Mouse (Mus musculus): Measurements from ENCODE around the gene Myo18a. TPM values are rescaled to one million over a fixed set of nuclear protein-coding genes. Genes with fewer than 3 reads are reported as not detected.

The Myo18a gene
- polyA plus RNA-seq, 1 experiment from 2014 or later, result 31.2 TPM

DNA sequence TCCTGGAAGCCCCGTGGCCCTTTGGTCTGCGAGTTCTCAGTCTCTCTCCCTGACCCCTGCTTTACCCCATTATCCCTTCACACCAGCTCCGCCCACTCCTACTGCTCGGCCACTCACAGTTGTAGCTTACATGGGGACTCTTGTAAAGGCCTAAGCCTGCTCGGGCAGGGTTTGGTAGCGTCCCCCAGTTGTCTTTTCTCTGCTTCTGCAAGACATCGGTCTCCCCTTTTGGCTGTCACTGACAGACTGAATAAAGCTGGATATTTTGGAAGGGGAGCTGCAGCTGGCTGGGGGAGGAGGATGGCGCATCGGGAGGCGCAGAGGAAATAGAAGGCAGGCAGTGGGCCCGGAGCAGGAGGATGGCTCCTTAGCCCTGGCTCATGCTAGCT lies 113.7 kb downstream of the Myo18a start:
- H3K4me3 ChIP-seq (ENCODE audit: low read length), result no peak overlapping the region
- no peak overlapping the region for H3K27ac ChIP-seq (ENCODE audit: low read length)
- no peaks in the 10 kb centered on the region for H3K36me3 ChIP-seq (ENCODE audit: control insufficient read depth, insufficient read depth, low read length)
- H3K27me3 ChIP-seq (replicated peaks; ENCODE audit: control insufficient read depth, insufficient read depth, low read length), result no peaks in the 10 kb centered on the region
- ATAC-seq, result no peak
- H3K4me1 ChIP-seq (ENCODE audit: control insufficient read depth, insufficient read depth, low read length), result peaks cover 17% of the 10 kb centered on the region
- no peak overlapping the region for H3K4me2 ChIP-seq (ENCODE audit: low read depth, low read length)
- no peak overlapping the region for H3K9ac ChIP-seq (ENCODE audit: low read depth, low read length)
- H3K9me3 ChIP-seq (ENCODE audit: control insufficient read depth, low read length), result no peaks in the 10 kb centered on the region
- 48% methylated on average over 11 of the region's 11 CpGs for WGBS

DNA sequence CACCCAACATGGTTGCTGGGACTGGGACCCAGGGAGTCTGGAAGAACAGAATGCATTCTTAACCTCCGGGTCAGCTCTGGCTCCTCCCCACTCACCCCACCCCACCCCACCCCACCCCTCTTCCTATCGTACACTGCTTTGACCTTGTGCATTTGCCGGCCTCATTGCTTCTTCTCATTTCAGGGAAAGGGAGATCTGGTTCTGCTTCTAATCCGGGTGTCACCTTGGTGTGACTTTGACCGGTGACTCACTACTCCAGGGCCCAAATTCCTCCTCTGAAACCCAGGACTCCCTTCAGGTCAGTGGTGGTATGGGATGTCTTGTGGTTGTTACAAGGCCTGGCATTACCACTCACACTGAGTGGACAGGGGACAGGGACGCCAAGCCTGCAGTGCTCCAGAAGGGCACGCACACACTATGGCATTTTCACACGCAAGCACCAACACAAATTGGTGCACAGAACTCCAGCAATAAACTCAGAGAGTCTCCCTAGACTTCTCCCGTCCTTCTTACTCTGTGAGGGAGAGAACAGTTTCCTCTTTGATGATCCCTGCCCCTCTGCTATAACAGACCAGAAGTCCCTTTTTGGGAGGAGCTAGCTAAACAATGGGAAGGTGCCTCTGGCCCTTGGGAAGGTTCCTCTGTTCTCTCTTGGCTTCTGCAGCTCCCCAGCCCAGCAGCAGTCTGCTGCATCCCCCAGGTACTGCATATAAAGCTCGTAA lies 121.6 kb downstream of the Myo18a start:
- Histone ChIP-seq H3K4me2 (ENCODE audit: low read depth, low read length) (no peak overlapping the region), H3K4me3 (ENCODE audit: low read length) (no peak overlapping the region), H3K27me3 (replicated peaks; ENCODE audit: control insufficient read depth, insufficient read depth, low read length) (no peaks in the 10 kb centered on the region), H3K4me1 (ENCODE audit: control insufficient read depth, insufficient read depth, low read length) (peaks cover 29% of the 10 kb centered on the region), H3K36me3 (ENCODE audit: control insufficient read depth, insufficient read depth, low read length) (no peaks in the 10 kb centered on the region), H3K27ac (ENCODE audit: low read length) (peak overlapping the region; percentile 54), H3K9me3 (ENCODE audit: control insufficient read depth, low read length) (no peaks in the 10 kb centered on the region), H3K9ac (ENCODE audit: low read depth, low read length) (0 out of 2 replicates have a peak overlapping the region, but pooled peaks have one; percentile 5)
- 37% methylated on average over 10 of the region's 10 CpGs for WGBS
- peak; percentile 80 for ATAC-seq

DNA sequence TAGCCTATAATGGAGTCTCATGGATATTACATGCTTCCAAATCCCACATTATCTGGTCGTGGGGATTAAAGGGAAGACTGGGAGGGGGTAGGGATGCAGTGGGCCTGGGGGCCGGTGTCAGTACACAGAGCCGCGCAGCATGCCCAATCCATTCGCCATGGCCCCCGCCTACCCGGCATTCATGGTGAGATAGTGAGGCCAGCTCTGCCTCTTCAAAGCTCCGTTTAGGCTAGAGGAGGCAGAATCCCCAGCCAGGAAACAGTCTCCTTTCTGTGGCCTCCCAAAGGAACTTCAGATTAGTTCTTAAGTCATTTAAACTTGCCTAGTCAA lies 122.2 kb downstream of the Myo18a start:
- Histone ChIP-seq H3K9me3 (ENCODE audit: control insufficient read depth, low read length) (no peaks in the 10 kb centered on the region), H3K9ac (ENCODE audit: low read depth, low read length) (0 out of 2 replicates have a peak overlapping the region, but pooled peaks have one; percentile 5), H3K27ac (ENCODE audit: low read length) (peak overlapping the region; percentile 54), H3K4me2 (ENCODE audit: low read depth, low read length) (no peak overlapping the region), H3K4me3 (ENCODE audit: low read length) (no peak overlapping the region), H3K36me3 (ENCODE audit: control insufficient read depth, insufficient read depth, low read length) (no peaks in the 10 kb centered on the region), H3K4me1 (ENCODE audit: control insufficient read depth, insufficient read depth, low read length) (peaks cover 29% of the 10 kb centered on the region), H3K27me3 (replicated peaks; ENCODE audit: control insufficient read depth, insufficient read depth, low read length) (no peaks in the 10 kb centered on the region)
- WGBS, result 44% methylated on average over 8 of the region's 8 CpGs
- no peak for ATAC-seq

DNA sequence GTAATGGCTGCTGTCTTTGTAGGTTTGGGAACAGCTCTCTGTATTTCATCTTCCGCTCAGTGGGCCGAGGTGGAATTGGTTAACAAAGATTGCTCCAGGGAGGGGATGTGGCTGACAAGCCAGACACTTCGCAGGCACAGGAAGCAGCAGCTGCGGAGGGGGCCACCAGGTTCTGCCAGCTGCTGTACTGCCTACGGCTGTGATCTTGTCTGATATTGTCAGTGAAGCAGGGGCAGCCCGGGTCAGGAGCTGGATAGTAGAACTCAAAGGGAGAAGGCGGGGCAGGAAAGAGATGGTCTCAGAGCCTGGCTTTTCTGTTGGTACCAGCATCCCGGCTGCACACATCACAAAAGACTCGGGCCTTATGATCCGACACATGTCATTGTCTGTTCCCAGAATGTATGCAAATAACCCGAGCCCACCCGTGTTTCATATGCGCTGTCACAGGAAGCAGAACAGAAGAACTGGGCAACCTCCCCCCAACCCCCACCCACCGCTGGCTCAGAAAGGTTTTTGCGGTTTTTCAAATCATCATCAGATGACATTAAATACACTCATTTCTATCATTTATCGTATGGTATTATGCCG lies 124.4 kb downstream of the Myo18a start:
- Histone ChIP-seq H3K4me2 (ENCODE audit: low read depth, low read length) (no peak overlapping the region), H3K4me1 (ENCODE audit: control insufficient read depth, insufficient read depth, low read length) (peaks cover 29% of the 10 kb centered on the region), H3K27me3 (replicated peaks; ENCODE audit: control insufficient read depth, insufficient read depth, low read length) (no peaks in the 10 kb centered on the region), H3K27ac (ENCODE audit: low read length) (no peak overlapping the region), H3K9ac (ENCODE audit: low read depth, low read length) (0 out of 2 replicates have a peak overlapping the region, but pooled peaks have one; percentile 16), H3K36me3 (ENCODE audit: control insufficient read depth, insufficient read depth, low read length) (no peaks in the 10 kb centered on the region), H3K4me3 (ENCODE audit: low read length) (no peak overlapping the region), H3K9me3 (ENCODE audit: control insufficient read depth, low read length) (no peaks in the 10 kb centered on the region)
- WGBS, result 38% methylated on average over 17 of the region's 17 CpGs
- ATAC-seq, result no peak

DNA sequence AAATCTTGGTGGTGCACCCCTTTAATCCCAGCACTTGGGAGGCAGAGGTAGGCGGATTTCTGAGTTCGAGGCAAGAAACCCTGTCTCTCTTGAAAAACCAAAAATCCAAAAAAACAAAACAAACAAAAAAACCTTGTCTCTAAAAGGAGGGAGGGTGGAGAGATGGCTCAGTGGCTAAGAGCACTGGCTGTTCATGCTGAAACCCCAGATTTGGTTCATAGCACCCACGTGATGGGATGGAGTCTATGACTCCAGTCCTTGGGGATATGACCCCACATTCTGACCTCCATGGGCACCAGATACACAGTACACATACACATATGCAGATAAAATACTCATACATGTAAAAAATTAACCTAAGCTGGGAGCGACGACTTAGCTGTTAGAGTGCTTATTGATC lies 125.8 kb downstream of the Myo18a start:
- Histone ChIP-seq H3K9ac (ENCODE audit: low read depth, low read length) (no peak overlapping the region), H3K36me3 (ENCODE audit: control insufficient read depth, insufficient read depth, low read length) (no peaks in the 10 kb centered on the region), H3K4me3 (ENCODE audit: low read length) (no peak overlapping the region), H3K9me3 (ENCODE audit: control insufficient read depth, low read length) (no peaks in the 10 kb centered on the region), H3K27ac (ENCODE audit: low read length) (no peak overlapping the region), H3K4me2 (ENCODE audit: low read depth, low read length) (no peak overlapping the region), H3K27me3 (replicated peaks; ENCODE audit: control insufficient read depth, insufficient read depth, low read length) (no peaks in the 10 kb centered on the region), H3K4me1 (ENCODE audit: control insufficient read depth, insufficient read depth, low read length) (peaks cover 34% of the 10 kb centered on the region)
- no peak for ATAC-seq
- 82% methylated on average over 5 of the region's 5 CpGs for WGBS

DNA sequence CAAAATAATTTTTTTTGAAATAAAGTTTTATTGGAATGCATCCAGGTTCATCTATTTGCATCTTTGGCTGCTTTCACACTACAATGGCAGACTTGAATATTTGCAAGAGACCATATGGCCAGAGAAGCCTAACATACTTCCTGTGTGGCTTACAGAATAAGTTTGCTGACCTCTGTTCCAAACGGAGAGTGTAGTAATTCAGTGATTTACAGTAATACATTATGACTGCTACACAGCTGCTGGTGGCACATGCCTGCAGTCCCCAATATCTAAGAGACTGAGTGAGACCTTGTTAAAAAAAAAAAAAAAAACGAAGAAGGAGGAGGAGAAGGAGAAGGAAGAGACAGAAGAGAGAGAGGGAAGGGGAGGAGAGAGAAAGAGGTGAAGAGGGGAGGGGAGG lies 126.4 kb downstream of the Myo18a start:
- WGBS, result 22% methylated on average over 1 of the region's 2 CpGs
- no peak overlapping the region for H3K4me3 ChIP-seq (ENCODE audit: low read length)
- H3K4me2 ChIP-seq (ENCODE audit: low read depth, low read length), result no peak overlapping the region

DNA sequence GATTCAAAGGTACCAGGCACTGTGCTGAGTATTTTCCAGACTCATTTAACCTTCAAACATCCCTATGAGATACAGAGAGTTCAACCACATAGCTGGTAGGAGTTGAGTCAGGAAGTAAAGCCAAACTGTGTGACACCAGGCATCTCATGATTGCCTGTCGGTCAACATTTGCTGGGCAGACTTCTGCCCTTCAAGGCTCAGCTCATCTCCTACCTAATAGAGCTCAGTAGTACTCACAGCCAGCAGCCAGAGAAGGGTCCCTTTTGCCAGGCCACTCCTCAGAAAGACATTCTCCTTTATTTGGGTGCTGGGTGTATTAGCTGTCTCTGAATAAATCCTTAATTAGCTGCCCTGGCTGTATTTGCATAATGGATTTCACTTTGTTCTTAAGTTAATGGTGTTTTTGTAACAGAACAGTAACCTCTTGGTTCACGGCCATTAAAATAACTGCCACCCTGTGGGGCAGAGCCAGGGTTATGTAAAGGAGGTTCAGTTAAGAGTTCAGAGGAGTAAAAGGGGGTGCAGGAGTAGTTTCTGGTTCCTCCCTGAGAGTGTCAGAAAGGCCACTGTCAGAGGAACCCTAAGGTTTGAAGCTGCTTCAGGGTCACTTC lies 127.7 kb downstream of the Myo18a start:
- peaks cover 25% of the 10 kb centered on the region for H3K4me1 ChIP-seq (ENCODE audit: control insufficient read depth, insufficient read depth, low read length)
- no peak overlapping the region for H3K27ac ChIP-seq (ENCODE audit: low read length)
- H3K4me3 ChIP-seq (ENCODE audit: low read length), result no peak overlapping the region
- 74% methylated on average over 2 of the region's 2 CpGs for WGBS
- H3K4me2 ChIP-seq (ENCODE audit: low read depth, low read length), result no peak overlapping the region
- no peaks in the 10 kb centered on the region for H3K9me3 ChIP-seq (ENCODE audit: control insufficient read depth, low read length)
- no peak overlapping the region for H3K9ac ChIP-seq (ENCODE audit: low read depth, low read length)
- ATAC-seq, result no peak
- no peaks in the 10 kb centered on the region for H3K27me3 ChIP-seq (replicated peaks; ENCODE audit: control insufficient read depth, insufficient read depth, low read length)
- no peaks in the 10 kb centered on the region for H3K36me3 ChIP-seq (ENCODE audit: control insufficient read depth, insufficient read depth, low read length)

More for the DNA sequence above, 126.4 kb downstream of the Myo18a start:
- ATAC-seq, result no peak
- Histone ChIP-seq H3K9ac (ENCODE audit: low read depth, low read length) (no peak overlapping the region), H3K36me3 (ENCODE audit: control insufficient read depth, insufficient read depth, low read length) (no peaks in the 10 kb centered on the region), H3K4me1 (ENCODE audit: control insufficient read depth, insufficient read depth, low read length) (peaks cover 31% of the 10 kb centered on the region), H3K9me3 (ENCODE audit: control insufficient read depth, low read length) (no peaks in the 10 kb centered on the region), H3K27ac (ENCODE audit: low read length) (no peak overlapping the region), H3K27me3 (replicated peaks; ENCODE audit: control insufficient read depth, insufficient read depth, low read length) (no peaks in the 10 kb centered on the region)

DNA sequence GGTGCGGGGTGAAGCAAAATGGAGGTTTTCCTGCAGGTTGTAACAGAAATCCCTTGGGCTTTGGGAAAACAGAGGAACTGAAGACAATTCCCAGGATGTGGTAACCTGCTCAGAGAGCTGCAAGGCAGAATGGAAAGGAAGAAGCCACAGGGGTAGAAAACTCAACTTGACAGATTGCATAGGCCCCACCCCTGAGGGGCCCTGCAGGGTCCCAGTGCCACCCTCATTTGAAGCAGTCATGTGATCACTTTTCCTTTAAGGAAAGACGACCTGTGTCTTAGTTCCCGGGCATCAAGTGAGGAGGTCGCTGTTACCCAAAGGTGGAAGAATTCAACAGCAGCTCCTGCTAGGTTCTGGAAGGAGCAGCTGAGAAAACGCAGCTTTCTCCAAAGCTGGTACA lies 129.8 kb downstream of the Myo18a start:
- H3K4me3 ChIP-seq (ENCODE audit: low read length), result peak overlapping the region; percentile 45
- 23% methylated on average over 5 of the region's 5 CpGs for WGBS
- peak overlapping the region; percentile 90 for H3K27ac ChIP-seq (ENCODE audit: low read length)

DNA sequence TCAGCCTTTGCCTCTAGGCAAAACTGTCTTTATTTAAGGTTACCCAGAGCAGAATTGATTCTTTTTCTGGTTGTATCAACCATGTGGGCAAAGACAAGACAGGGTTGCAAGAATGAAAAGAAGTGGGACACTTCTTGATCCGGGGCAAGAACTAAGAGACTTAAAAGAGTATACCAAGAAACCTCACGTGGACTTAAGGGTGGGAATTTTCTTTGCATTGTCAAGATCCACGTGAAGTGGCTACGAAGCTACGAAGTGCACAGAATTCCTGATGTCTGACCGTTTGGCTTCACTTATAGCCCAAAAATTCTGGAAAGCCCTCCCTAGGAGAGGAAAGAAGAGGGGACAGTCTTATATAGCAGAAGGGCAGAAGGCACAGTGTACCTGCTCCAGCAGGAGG lies 130.2 kb downstream of the Myo18a start:
- H3K27me3 ChIP-seq (replicated peaks; ENCODE audit: control insufficient read depth, insufficient read depth, low read length), result 0 out of 2 replicates have a peak, but pooled peaks cover 4% of the 10 kb centered on the region
- H3K9ac ChIP-seq (ENCODE audit: low read depth, low read length), result peak overlapping the region; percentile 63
- peaks cover 14% of the 10 kb centered on the region for H3K4me1 ChIP-seq (ENCODE audit: control insufficient read depth, insufficient read depth, low read length)
- no peaks in the 10 kb centered on the region for H3K9me3 ChIP-seq (ENCODE audit: control insufficient read depth, low read length)
- H3K4me2 ChIP-seq (ENCODE audit: low read depth, low read length), result peak overlapping the region; percentile 48
- peak overlapping the region; percentile 45 for H3K4me3 ChIP-seq (ENCODE audit: low read length)
- no peak for ATAC-seq
- H3K36me3 ChIP-seq (ENCODE audit: control insufficient read depth, insufficient read depth, low read length), result no peaks in the 10 kb centered on the region
- WGBS, result 44% methylated on average over 6 of the region's 6 CpGs
- H3K27ac ChIP-seq (ENCODE audit: low read length), result peak overlapping the region; percentile 90

More for the DNA sequence above, 129.8 kb downstream of the Myo18a start:
- Histone ChIP-seq H3K27me3 (replicated peaks; ENCODE audit: control insufficient read depth, insufficient read depth, low read length) (0 out of 2 replicates have a peak, but pooled peaks cover 4% of the 10 kb centered on the region), H3K9me3 (ENCODE audit: control insufficient read depth, low read length) (no peaks in the 10 kb centered on the region), H3K36me3 (ENCODE audit: control insufficient read depth, insufficient read depth, low read length) (no peaks in the 10 kb centered on the region), H3K4me1 (ENCODE audit: control insufficient read depth, insufficient read depth, low read length) (peaks cover 14% of the 10 kb centered on the region), H3K4me2 (ENCODE audit: low read depth, low read length) (peak overlapping the region; percentile 48), H3K9ac (ENCODE audit: low read depth, low read length) (peak overlapping the region; percentile 63)
- peak; percentile 31; the same call in 1 of the 2 replicates for ATAC-seq

Data from intestine, embryonic 16.5 days (tissue).